8 mouse cellular contexts compared by ENCODE assay signal in the genomic region with DNA sequence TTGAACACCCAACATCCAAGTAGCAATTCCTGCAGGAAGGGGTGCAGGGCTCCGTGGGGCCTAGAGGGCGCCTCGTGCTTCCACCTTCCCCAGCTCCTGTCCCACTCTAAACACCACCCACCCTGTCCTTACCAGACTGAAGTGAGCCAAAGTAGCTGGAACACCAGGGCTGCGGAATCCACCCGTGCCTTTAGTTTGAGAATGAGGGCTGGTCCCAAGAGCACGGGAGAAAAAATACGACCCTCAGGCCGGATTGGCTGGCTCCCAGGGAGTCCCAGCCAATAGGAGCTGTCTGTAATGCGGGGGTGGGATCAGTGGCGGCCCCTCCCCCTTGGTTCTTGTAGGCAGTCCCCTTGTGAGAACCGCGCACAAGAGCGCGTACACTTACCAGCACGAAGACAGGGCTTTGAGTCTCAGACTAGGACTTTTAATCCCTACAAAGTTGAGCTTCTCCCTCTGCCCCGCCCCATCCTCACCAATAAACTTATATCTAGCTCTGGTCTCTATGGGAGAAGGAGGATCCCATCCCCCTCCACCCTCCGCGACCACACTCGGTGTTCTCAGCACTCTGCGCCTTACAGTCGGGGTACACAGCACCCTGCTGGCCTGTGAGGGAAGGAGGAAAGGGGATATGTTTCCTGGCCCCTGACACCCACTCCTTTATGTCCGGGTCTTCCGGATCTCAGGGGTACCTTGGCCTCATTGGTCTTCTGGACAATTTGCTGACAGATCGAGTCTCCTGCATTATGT. TPM values are rescaled to one million over a fixed set of nuclear protein-coding genes. Genes with fewer than 3 reads are reported as not detected.
DNase-seq lines count a peak whose midpoint lies in the region; ATAC-seq and TF ChIP-seq lines count a peak whose summit lies in the region.

Gene Cox6b2 (minus strand): TSS at position 274 of the 750 bp plus-strand sequence.

- no peak for TF ChIP-seq CTCF in cortical plate, adult 2 months (IDR thresholded peaks at IDR 0.05; ENCODE audit: extremely low read depth, insufficient read depth, low read length)

- intact Hi-C loops in left cerebral cortex, postnatal 36 days (cut with DNase I) = no loop called here

- peak; percentile 28 for ATAC-seq in activated CD4-positive, CD25-positive, alpha-beta regulatory T cell, adult 4 months

- no peak for TF ChIP-seq POLR2A in cortical plate, adult 2 months (IDR thresholded peaks at IDR 0.05; ENCODE audit: extremely low read depth, insufficient read depth, low read length)

- H3K27ac ChIP-seq in cortical plate, adult 2 months (ENCODE audit: insufficient read depth, low read length) = no peak within 1 kb of the TSS

- DNase-seq in gastrocnemius, postnatal 25 days = peak; percentile 49
- DNase-seq in induced T-regulatory cell, adult 2 months (ENCODE audit: low read depth) = peak; percentile 75
- peak; percentile 27 to 32 for DNase-seq in left cerebral cortex, postnatal 36 days (ENCODE audit: low spot score in 2 of 2)
- peak; percentile 91 for DNase-seq in mesoderm, embryonic 11.5 days (ENCODE audit: low read depth, low spot score)
- DNase-seq in right cerebral cortex, postnatal 25 days = peak; percentile 37
- peak; percentile 87 to 90 for DNase-seq in urinary bladder, postnatal 4 days (ENCODE audit: low spot score in 2 of 2)

- 0 out of 2 replicates have a peak, but pooled peaks cover 1% of the 10 kb centered on the region for H3K4me1 ChIP-seq in cortical plate, adult 2 months (ENCODE audit: control insufficient read depth, insufficient read depth, low read length)

- 0 out of 2 replicates have a peak within 1 kb of the TSS, but pooled peaks have one; percentile 8 for H3K4me3 ChIP-seq in cortical plate, adult 2 months (ENCODE audit: insufficient read depth, low read length)

RNA-seq across cellular contexts. Expression of gene Cox6b2, which starts in this region (rescaled TPM):
- 1 to 10 TPM; 2.1 to 4.5 TPM for polyA plus RNA-seq in activated CD4-positive, CD25-positive, alpha-beta regulatory T cell, adult 4 months (2017; shearing (Covaris generic))
- polyA plus RNA-seq in cortical plate, adult 2 months (2012; rRNA removed) = 15.1 and 20.3 TPM in 2 replicates
- 1 to 10 TPM; 1.4 to 2.2 TPM for total RNA-seq in gastrocnemius, postnatal 25 days (2021)
- total RNA-seq in left cerebral cortex, postnatal 36 days (2021) = 1 to 10 TPM; 4.8 to 5.5 TPM

Comparison
In these comparisons a context has a peak if more than half of its experiments do, and no peak if none do; other contexts are left out.
1. DNase-seq: peak in every context shown above with its lines; median percentile 91 in mesoderm, embryonic 11.5 days; 88 in urinary bladder, postnatal 4 days; 75 in induced T-regulatory cell, adult 2 months; 49 in gastrocnemius, postnatal 25 days; 37 in right cerebral cortex, postnatal 25 days; 30 in left cerebral cortex, postnatal 36 days.